Mouse (Mus musculus) intestine, embryonic 14.5 days (tissue): Measurements from ENCODE around the gene Slc7a6. TPM values are rescaled to one million over a fixed set of nuclear protein-coding genes. Genes with fewer than 3 reads are reported as not detected.

Source experiments
- ATAC-seq: fragments of 200-750 bp; cut with Nextera tagmentation; replicated peaks from 2 replicates; pipeline ENCODE4 v1.8.0; 2017; ENCODE audit warnings: low read depth, moderate number of reproducible peaks, moderate TSS enrichment, moderate library complexity; ENCODE audit not compliant: low FRiP score, low TSS enrichment
- DNase-seq: peaks from one replicate; pipeline ENCODE4 v3.0.0-alpha.2; 2018; ENCODE audit warnings: low spot score
- H3K27ac ChIP-seq: fragments of 300-500 bp; sonication (generic); 2 replicates; pipeline ENCODE4 v1.5.1; 2014; ENCODE audit warnings: low read depth, mild to moderate bottlenecking, control low read depth
- H3K27me3 ChIP-seq: fragments of 300-500 bp; sonication (generic); replicated peaks from 2 replicates; pipeline ENCODE4 v1.6.1; 2014; ENCODE audit warnings: low read length, control low read depth; ENCODE audit not compliant: control insufficient read depth, insufficient read depth
- H3K36me3 ChIP-seq: fragments of 300-500 bp; sonication (generic); 2 replicates; pipeline ENCODE4 v1.6.1; 2014; ENCODE audit warnings: low read length, control low read depth; ENCODE audit not compliant: control insufficient read depth, insufficient read depth
- H3K4me1 ChIP-seq: fragments of 300-500 bp; sonication (generic); replicated peaks from 2 replicates; pipeline ENCODE4 v1.6.1; 2014; ENCODE audit warnings: low read length, control low read depth, mixed read lengths; ENCODE audit not compliant: control insufficient read depth, insufficient read depth
- H3K4me2 ChIP-seq: fragments of 300-500 bp; sonication (generic); 2 replicates; pipeline ENCODE4 v1.6.1; 2014; ENCODE audit warnings: low read length
- H3K4me3 ChIP-seq: fragments of 300-500 bp; sonication (generic); 2 replicates; pipeline ENCODE4 v1.5.1; 2014; ENCODE audit warnings: low read depth, low read length, control low read depth, mixed read lengths
- H3K9ac ChIP-seq: fragments of 300-500 bp; sonication (generic); 2 replicates; pipeline ENCODE4 v1.6.1; 2014; ENCODE audit warnings: mild to moderate bottlenecking, low read length
- H3K9me3 ChIP-seq: fragments of 300-500 bp; sonication (generic); 2 replicates; pipeline ENCODE4 v1.6.1; 2016; ENCODE audit warnings: low read length, control low read depth; ENCODE audit not compliant: control insufficient read depth
- WGBS: fragments of 180-500 bp; shearing (Covaris S2); extraction: QIAGEN DNeasy Blood & Tissue Kit; methylation state at CpG from one replicate; pipeline ENCODE4 v1.1.7; 2014; 5-methylcytosine and 5-hydroxymethylcytosine counted together
- polyA plus RNA-seq: library from polyadenylated mRNA; unstranded; fragments of >200 nt; fragmentation: Nextera tagmentation; extraction: Ambion mirVana; gene quantifications from 2 replicates; pipeline ENCODE4 v1.2.1, GENCODE M21; 2014

Slc7a6 gene
- polyA plus RNA-seq, 1 experiment from 2014 or later: 68.9 TPM

DNA sequence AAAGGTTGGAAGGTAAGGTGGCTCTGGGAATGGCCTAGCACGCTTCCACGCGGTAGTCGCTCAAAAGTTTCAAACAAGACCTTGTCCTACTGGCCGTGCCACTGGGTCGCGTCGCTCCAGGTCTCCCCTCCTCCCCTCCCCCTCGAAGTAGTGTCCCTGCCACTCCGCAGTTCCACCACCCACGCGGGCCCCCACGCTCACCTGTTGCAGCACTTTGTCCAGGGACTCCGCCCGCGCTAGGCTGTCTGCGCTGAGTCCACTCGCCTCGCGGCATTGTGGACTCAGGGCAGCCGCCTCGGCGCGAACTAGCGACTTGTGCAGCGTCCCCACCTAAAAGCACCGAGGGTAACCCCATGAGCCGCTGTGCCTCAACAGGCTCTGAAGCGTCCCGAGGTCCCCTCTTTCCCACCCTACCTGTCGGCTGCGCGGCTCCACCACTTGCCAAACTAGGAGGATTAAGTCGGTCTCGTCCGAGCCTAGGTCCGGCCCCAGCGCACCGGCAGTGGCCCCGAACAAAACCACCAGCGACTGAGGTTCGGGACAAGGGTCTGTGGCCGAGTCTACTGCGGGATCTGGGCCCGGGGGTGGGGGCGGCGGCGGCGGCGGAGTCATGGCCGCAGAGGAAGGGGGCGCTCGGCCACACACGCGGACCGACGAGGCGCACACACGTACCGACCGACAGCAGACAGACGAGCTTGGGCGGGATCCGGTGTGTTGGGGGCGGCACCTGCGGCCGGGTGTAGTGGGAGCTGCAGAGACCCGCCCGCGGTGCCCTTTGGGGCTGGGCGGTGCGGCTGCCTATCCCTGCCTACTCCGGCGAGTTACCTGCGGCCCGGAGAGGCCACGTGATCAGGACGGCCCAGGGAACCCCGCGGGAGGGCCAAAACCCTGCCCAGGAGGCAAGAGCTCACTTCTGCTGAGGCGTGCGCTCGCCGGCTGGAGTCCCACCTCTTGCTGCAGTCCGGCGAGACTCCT, 32.2 kb upstream of the Slc7a6 start, which contains the start of gene Esrp2:
Gene Esrp2 (minus strand): TSS at position 819 of the 975 bp plus-strand sequence.
- Histone ChIP-seq H3K4me3 (peak within 1 kb of the TSS; percentile 49), H3K36me3 (peaks cover 17% of the 10 kb centered on the region), H3K27ac (peak within 1 kb of the TSS; percentile 80), H3K9ac (peak within 1 kb of the TSS; percentile 53), H3K4me2 (peak within 1 kb of the TSS; percentile 85), H3K9me3 (no peaks in the 10 kb centered on the region), H3K27me3 (peaks cover 41% of the 10 kb centered on the region), H3K4me1 (peaks cover 14% of the 10 kb centered on the region; the same call in 1 of the 2 replicates)
- peak; percentile 81 for DNase-seq
- WGBS: under 1% methylated on average over 86 of the region's 86 CpGs
- peak; percentile 78 for ATAC-seq

DNA sequence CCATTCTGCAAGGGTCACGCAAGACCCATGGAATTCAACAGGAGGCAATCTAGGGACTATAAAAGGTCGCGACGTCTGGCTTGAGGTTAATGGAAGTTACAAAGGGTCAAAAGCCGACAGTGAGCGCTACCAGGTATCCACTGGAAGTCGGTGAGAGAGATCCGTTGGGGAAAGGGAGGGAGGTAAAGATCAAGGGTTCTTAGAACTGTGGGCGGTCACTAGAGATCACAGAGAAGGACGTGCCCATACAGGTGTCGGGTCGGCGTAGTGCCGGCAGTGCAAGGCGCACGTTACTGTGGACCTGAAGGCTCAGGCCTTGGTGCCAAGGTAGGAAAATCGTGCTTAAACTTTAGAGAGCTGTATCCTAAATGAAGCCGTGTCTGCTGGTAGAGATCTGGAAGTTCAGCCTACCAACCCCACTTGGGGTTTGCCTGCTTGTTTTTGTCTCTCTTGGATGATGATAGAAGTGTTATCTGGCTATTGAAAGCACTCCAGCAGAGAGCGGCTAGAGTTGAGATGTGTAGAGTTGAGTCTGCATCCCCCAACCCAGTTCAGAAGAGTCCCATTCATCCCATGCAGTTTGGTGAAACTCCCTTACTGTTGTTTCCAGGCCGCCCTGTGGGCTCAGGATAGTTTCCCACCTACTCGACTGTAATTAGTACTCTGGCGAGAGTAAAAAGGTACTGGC, 31.3 kb upstream of the Slc7a6 start:
- peaks cover 8% of the 10 kb centered on the region for H3K36me3 ChIP-seq
- H3K4me1 ChIP-seq: peaks cover 14% of the 10 kb centered on the region; the same call in 1 of the 2 replicates
- peak overlapping the region; percentile 53 for H3K9ac ChIP-seq
- peaks cover 41% of the 10 kb centered on the region for H3K27me3 ChIP-seq
- no peak for DNase-seq
- peak overlapping the region; percentile 85 for H3K4me2 ChIP-seq
- peak overlapping the region; percentile 60 for H3K27ac ChIP-seq
- H3K4me3 ChIP-seq: peak overlapping the region; percentile 49
- no peaks in the 10 kb centered on the region for H3K9me3 ChIP-seq
- no peak for ATAC-seq
- WGBS: 7% methylated on average over 22 of the region's 22 CpGs

DNA sequence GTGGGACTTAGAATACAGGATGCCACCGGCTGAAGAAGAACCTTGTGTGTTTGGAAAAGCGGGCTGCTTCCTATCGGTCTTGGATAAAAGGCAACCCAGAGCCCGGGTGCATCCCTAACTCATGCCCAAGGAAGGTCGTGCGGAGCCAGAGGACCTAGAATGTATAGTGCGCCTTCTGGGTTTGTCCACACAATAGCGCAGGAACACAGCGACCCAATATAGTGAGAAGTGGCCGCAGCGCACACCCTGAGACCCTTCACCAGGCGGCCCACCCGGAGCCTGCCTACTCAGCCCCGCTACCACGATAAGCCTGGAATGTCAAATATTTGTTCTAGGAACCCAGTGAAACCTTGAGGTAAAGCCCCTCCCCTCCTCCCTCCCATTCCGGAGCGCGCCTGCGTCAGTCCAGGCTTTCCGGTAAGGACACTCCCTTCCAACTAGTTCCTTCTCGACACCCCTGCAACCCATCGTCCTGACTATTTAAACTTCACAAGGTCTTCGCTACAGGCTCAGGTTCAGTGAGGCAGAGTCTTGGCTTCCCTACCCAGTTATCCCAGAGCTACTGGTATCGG, 30.7 kb upstream of the Slc7a6 start:
- peak overlapping the region; percentile 60 for H3K27ac ChIP-seq
- H3K4me3 ChIP-seq: peak overlapping the region; percentile 49
- ATAC-seq: 0 out of 2 replicates have a peak, but pooled peaks have one; percentile 9
- H3K27me3 ChIP-seq: peaks cover 41% of the 10 kb centered on the region
- H3K4me2 ChIP-seq: peak overlapping the region; percentile 85
- 0 out of 2 replicates have a peak, but pooled peaks cover 1% of the 10 kb centered on the region for H3K36me3 ChIP-seq
- peaks cover 14% of the 10 kb centered on the region; the same call in 1 of the 2 replicates for H3K4me1 ChIP-seq
- no peaks in the 10 kb centered on the region for H3K9me3 ChIP-seq
- peak; percentile 81 for DNase-seq
- 1% methylated on average over 24 of the region's 24 CpGs for WGBS
- peak overlapping the region; percentile 53 for H3K9ac ChIP-seq

GRCm38 (mm10) chr8:106138616-106139015, 30.0 kb upstream of the Slc7a6 start:
- Histone ChIP-seq H3K9ac (peak overlapping the region; percentile 53), H3K4me2 (peak overlapping the region; percentile 85), H3K4me1 (peaks cover 14% of the 10 kb centered on the region; the same call in 1 of the 2 replicates), H3K9me3 (no peaks in the 10 kb centered on the region), H3K27me3 (peaks cover 41% of the 10 kb centered on the region), H3K36me3 (no peaks in the 10 kb centered on the region), H3K27ac (peak overlapping the region; percentile 52), H3K4me3 (peak overlapping the region; percentile 49)
- 12% methylated on average over 7 of the region's 7 CpGs for WGBS
- DNase-seq (no peak), ATAC-seq (no peak)

DNA sequence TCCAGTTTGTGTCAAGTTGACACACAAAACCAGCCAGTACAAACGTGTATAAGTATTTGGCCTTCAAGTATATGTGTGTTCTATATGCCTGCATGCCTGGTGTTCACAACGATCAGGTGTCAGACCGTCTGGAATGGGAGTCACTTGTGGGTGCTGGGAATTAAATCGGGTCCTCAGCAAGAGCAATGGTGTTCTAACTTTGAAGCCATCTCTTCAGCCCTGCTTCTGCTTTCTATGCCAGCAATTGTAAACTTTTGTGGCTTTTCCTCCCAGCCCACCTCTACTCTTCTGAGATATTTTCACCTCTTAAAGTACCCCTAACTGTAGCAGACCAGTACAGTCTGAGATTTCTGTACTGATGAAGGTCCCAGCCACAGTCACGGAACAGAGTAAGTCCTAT, 28.5 kb upstream of the Slc7a6 start:
- peaks cover 14% of the 10 kb centered on the region; the same call in 1 of the 2 replicates for H3K4me1 ChIP-seq
- no peak overlapping the region for H3K9ac ChIP-seq
- H3K4me3 ChIP-seq: no peak overlapping the region
- H3K27ac ChIP-seq: no peak overlapping the region
- 71% methylated on average over 5 of the region's 5 CpGs for WGBS
- DNase-seq: no peak
- H3K9me3 ChIP-seq: no peaks in the 10 kb centered on the region
- H3K4me2 ChIP-seq: no peak overlapping the region
- H3K36me3 ChIP-seq: no peaks in the 10 kb centered on the region
- peaks cover 27% of the 10 kb centered on the region for H3K27me3 ChIP-seq
- ATAC-seq: no peak

GRCm38 (mm10) chr8:106140769-106141168, 27.9 kb upstream of the Slc7a6 start:
- Histone ChIP-seq H3K36me3 (no peaks in the 10 kb centered on the region), H3K4me2 (no peak overlapping the region), H3K9ac (no peak overlapping the region), H3K4me3 (no peak overlapping the region), H3K27me3 (peaks cover 21% of the 10 kb centered on the region), H3K9me3 (no peaks in the 10 kb centered on the region), H3K4me1 (peaks cover 12% of the 10 kb centered on the region; the same call in 1 of the 2 replicates), H3K27ac (no peak overlapping the region)
- 17% methylated on average over 13 of the region's 13 CpGs for WGBS
- ATAC-seq (no peak), DNase-seq (peak; percentile 96)

- DNase-seq: no peak
- WGBS: 82% methylated on average over 2 of the region's 2 CpGs
- no peaks in the 10 kb centered on the region for H3K4me1 ChIP-seq
- H3K4me2 ChIP-seq: no peak overlapping the region
- no peaks in the 10 kb centered on the region for H3K36me3 ChIP-seq
- no peak overlapping the region for H3K9ac ChIP-seq
- H3K9me3 ChIP-seq: no peaks in the 10 kb centered on the region
- H3K27ac ChIP-seq: no peak overlapping the region
- no peaks in the 10 kb centered on the region for H3K27me3 ChIP-seq
- H3K4me3 ChIP-seq: no peak overlapping the region
- no peak for ATAC-seq
Measured at GRCm38 (mm10) chr8:106145331-106145730, 23.3 kb upstream of the Slc7a6 start.

DNA sequence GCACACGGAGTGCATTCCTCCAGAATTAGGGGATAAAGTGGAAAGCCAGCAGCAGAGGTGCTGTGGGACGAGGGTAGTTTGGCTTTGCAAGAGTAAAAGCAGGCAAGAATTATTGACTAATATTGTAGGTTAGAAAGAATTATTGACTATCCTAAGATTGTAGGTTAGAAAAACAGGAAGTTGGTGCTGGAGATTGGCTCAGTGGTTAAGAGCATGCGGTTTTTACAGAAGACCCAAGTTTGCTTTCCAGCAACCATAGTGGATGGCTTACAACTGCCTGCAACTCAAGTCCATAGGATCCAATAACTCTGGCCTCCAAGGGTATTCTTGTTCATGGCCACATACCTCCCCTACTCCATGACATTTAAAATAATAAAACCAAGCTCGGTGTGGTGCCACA, 22.6 kb upstream of the Slc7a6 start:
- ATAC-seq (no peak), DNase-seq (no peak)
- WGBS: 89% methylated on average over 4 of the region's 4 CpGs

More for the DNA sequence above, 22.6 kb upstream of the Slc7a6 start:
- H3K27ac ChIP-seq: no peak overlapping the region
- no peaks in the 10 kb centered on the region for H3K9me3 ChIP-seq
- H3K9ac ChIP-seq: no peak overlapping the region
- H3K4me3 ChIP-seq: no peak overlapping the region
- no peak overlapping the region for H3K4me2 ChIP-seq
- H3K27me3 ChIP-seq: no peaks in the 10 kb centered on the region
- peaks cover 5% of the 10 kb centered on the region; the same call in 1 of the 2 replicates for H3K4me1 ChIP-seq
- no peaks in the 10 kb centered on the region for H3K36me3 ChIP-seq
